Mouse (Mus musculus): ENCODE data around the gene Sapcd2. TPM values are rescaled to one million over a fixed set of nuclear protein-coding genes. Genes with fewer than 3 reads are reported as not detected.

Sapcd2 gene
- polyA plus RNA-seq, 1 experiment from 2014 or later, result 47.2 TPM

GRCm38 (mm10) chr2:25394281-25395221 is 22.4 kb downstream of the Sapcd2 start:
- ATAC-seq (ENCODE audit: low FRiP score, low TSS enrichment), result no peak
- H3K9ac ChIP-seq (ENCODE audit: low read depth, low read length), result no peak overlapping the region
- no peak overlapping the region for H3K4me3 ChIP-seq (ENCODE audit: low read length)
- no peak overlapping the region for H3K4me2 ChIP-seq (replicated peaks; ENCODE audit: low read depth, low read length)
- H3K27me3 ChIP-seq (ENCODE audit: control insufficient read depth, insufficient read depth, low read length), result peaks cover 44% of the 10 kb centered on the region
- 42% methylated on average over 3 of the region's 3 CpGs for WGBS
- H3K4me1 ChIP-seq (ENCODE audit: control insufficient read depth, insufficient read depth, low read length), result peaks cover 17% of the 10 kb centered on the region; the same call in 1 of the 2 replicates
- no peak overlapping the region for H3K27ac ChIP-seq (ENCODE audit: low read depth, low read length)
- no peaks in the 10 kb centered on the region for H3K36me3 ChIP-seq (ENCODE audit: control insufficient read depth, insufficient read depth, low read length)
- no peaks in the 10 kb centered on the region for H3K9me3 ChIP-seq (ENCODE audit: control insufficient read depth, low read length)

GRCm38 (mm10) chr2:25395721-25396596 is 23.8 kb downstream of the Sapcd2 start, which contains the start of gene Entpd2:
TSS of gene Entpd2 (plus strand) at chr2:25395874.
- peak; percentile 51 for ATAC-seq (ENCODE audit: low FRiP score, low TSS enrichment)
- H3K9ac ChIP-seq (ENCODE audit: low read depth, low read length), result peak within 1 kb of the TSS; percentile 7; the same call in 1 of the 2 replicates
- no peak within 1 kb of the TSS for H3K27ac ChIP-seq (ENCODE audit: low read depth, low read length)
- peak within 1 kb of the TSS; percentile 71 for H3K4me2 ChIP-seq (replicated peaks; ENCODE audit: low read depth, low read length)
- H3K4me1 ChIP-seq (ENCODE audit: control insufficient read depth, insufficient read depth, low read length), result peaks cover 17% of the 10 kb centered on the region; the same call in 1 of the 2 replicates
- H3K36me3 ChIP-seq (ENCODE audit: control insufficient read depth, insufficient read depth, low read length), result no peaks in the 10 kb centered on the region
- under 1% methylated on average over 57 of the region's 57 CpGs for WGBS
- H3K9me3 ChIP-seq (ENCODE audit: control insufficient read depth, low read length), result no peaks in the 10 kb centered on the region
- H3K4me3 ChIP-seq (ENCODE audit: low read length), result peak within 1 kb of the TSS; percentile 45
- H3K27me3 ChIP-seq (ENCODE audit: control insufficient read depth, insufficient read depth, low read length), result peaks cover 58% of the 10 kb centered on the region

GRCm38 (mm10) chr2:25396597-25396983 is 24.5 kb downstream of the Sapcd2 start:
- Histone ChIP-seq H3K27me3 (ENCODE audit: control insufficient read depth, insufficient read depth, low read length) (peaks cover 62% of the 10 kb centered on the region), H3K4me3 (ENCODE audit: low read length) (peak overlapping the region; percentile 45; the same call in 1 of the 2 replicates), H3K4me1 (ENCODE audit: control insufficient read depth, insufficient read depth, low read length) (peaks cover 17% of the 10 kb centered on the region; the same call in 1 of the 2 replicates), H3K36me3 (ENCODE audit: control insufficient read depth, insufficient read depth, low read length) (no peaks in the 10 kb centered on the region), H3K9ac (ENCODE audit: low read depth, low read length) (no peak overlapping the region), H3K4me2 (replicated peaks; ENCODE audit: low read depth, low read length) (peak overlapping the region; percentile 71), H3K27ac (ENCODE audit: low read depth, low read length) (no peak overlapping the region), H3K9me3 (ENCODE audit: control insufficient read depth, low read length) (no peaks in the 10 kb centered on the region)
- 27% methylated on average over 3 of the region's 3 CpGs for WGBS
- no peak for ATAC-seq (ENCODE audit: low FRiP score, low TSS enrichment)

GRCm38 (mm10) chr2:25397010-25397409 is 24.9 kb downstream of the Sapcd2 start:
- Histone ChIP-seq H3K9me3 (ENCODE audit: control insufficient read depth, low read length) (no peaks in the 10 kb centered on the region), H3K4me2 (replicated peaks; ENCODE audit: low read depth, low read length) (no peak overlapping the region), H3K36me3 (ENCODE audit: control insufficient read depth, insufficient read depth, low read length) (no peaks in the 10 kb centered on the region), H3K4me3 (ENCODE audit: low read length) (no peak overlapping the region), H3K9ac (ENCODE audit: low read depth, low read length) (no peak overlapping the region), H3K27me3 (ENCODE audit: control insufficient read depth, insufficient read depth, low read length) (peaks cover 65% of the 10 kb centered on the region), H3K27ac (ENCODE audit: low read depth, low read length) (no peak overlapping the region), H3K4me1 (ENCODE audit: control insufficient read depth, insufficient read depth, low read length) (peaks cover 17% of the 10 kb centered on the region; the same call in 1 of the 2 replicates)
- WGBS, result 28% methylated on average over 1 of the region's 1 CpGs
- ATAC-seq (ENCODE audit: low FRiP score, low TSS enrichment), result no peak

GRCm38 (mm10) chr2:25398065-25398464 is 25.9 kb downstream of the Sapcd2 start:
- no peak overlapping the region for H3K4me2 ChIP-seq (replicated peaks; ENCODE audit: low read depth, low read length)
- no peak overlapping the region for H3K4me3 ChIP-seq (ENCODE audit: low read length)
- H3K9me3 ChIP-seq (ENCODE audit: control insufficient read depth, low read length), result no peaks in the 10 kb centered on the region
- H3K36me3 ChIP-seq (ENCODE audit: control insufficient read depth, insufficient read depth, low read length), result no peaks in the 10 kb centered on the region
- no peak overlapping the region for H3K27ac ChIP-seq (ENCODE audit: low read depth, low read length)
- no peak for ATAC-seq (ENCODE audit: low FRiP score, low TSS enrichment)
- no peak overlapping the region for H3K9ac ChIP-seq (ENCODE audit: low read depth, low read length)
- H3K27me3 ChIP-seq (ENCODE audit: control insufficient read depth, insufficient read depth, low read length), result peaks cover 75% of the 10 kb centered on the region
- 91% methylated on average over 7 of the region's 7 CpGs for WGBS
- H3K4me1 ChIP-seq (ENCODE audit: control insufficient read depth, insufficient read depth, low read length), result peaks cover 17% of the 10 kb centered on the region; the same call in 1 of the 2 replicates

GRCm38 (mm10) chr2:25399051-25399450 is 26.9 kb downstream of the Sapcd2 start, which contains the start of gene Npdc1:
TSS of gene Npdc1 (plus strand) at chr2:25399351.
- no peak within 1 kb of the TSS for H3K4me3 ChIP-seq (ENCODE audit: low read length)
- H3K4me2 ChIP-seq (replicated peaks; ENCODE audit: low read depth, low read length), result no peak within 1 kb of the TSS
- no peak within 1 kb of the TSS for H3K9ac ChIP-seq (ENCODE audit: low read depth, low read length)
- ATAC-seq (ENCODE audit: low FRiP score, low TSS enrichment), result no peak
- no peak within 1 kb of the TSS for H3K27ac ChIP-seq (ENCODE audit: low read depth, low read length)
- no peaks in the 10 kb centered on the region for H3K9me3 ChIP-seq (ENCODE audit: control insufficient read depth, low read length)
- 66% methylated on average over 8 of the region's 8 CpGs for WGBS
- no peaks in the 10 kb centered on the region for H3K36me3 ChIP-seq (ENCODE audit: control insufficient read depth, insufficient read depth, low read length)
- H3K27me3 ChIP-seq (ENCODE audit: control insufficient read depth, insufficient read depth, low read length), result peaks cover 80% of the 10 kb centered on the region
- H3K4me1 ChIP-seq (ENCODE audit: control insufficient read depth, insufficient read depth, low read length), result peaks cover 17% of the 10 kb centered on the region; the same call in 1 of the 2 replicates

- peak overlapping the region; percentile 25; the same call in 1 of the 2 replicates for H3K4me2 ChIP-seq (replicated peaks; ENCODE audit: low read depth, low read length)
- H3K27me3 ChIP-seq (ENCODE audit: control insufficient read depth, insufficient read depth, low read length), result peaks cover 70% of the 10 kb centered on the region
- no peak for ATAC-seq (ENCODE audit: low FRiP score, low TSS enrichment)
- no peak overlapping the region for H3K9ac ChIP-seq (ENCODE audit: low read depth, low read length)
- WGBS, result 23% methylated on average over 16 of the region's 16 CpGs
- H3K4me1 ChIP-seq (ENCODE audit: control insufficient read depth, insufficient read depth, low read length), result peaks cover 9% of the 10 kb centered on the region; the same call in 1 of the 2 replicates
- no peaks in the 10 kb centered on the region for H3K36me3 ChIP-seq (ENCODE audit: control insufficient read depth, insufficient read depth, low read length)
- H3K9me3 ChIP-seq (ENCODE audit: control insufficient read depth, low read length), result no peaks in the 10 kb centered on the region
- H3K4me3 ChIP-seq (ENCODE audit: low read length), result no peak overlapping the region
- H3K27ac ChIP-seq (ENCODE audit: low read depth, low read length), result no peak overlapping the region
Measured at GRCm38 (mm10) chr2:25400291-25400690, 28.2 kb downstream of the Sapcd2 start.

GRCm38 (mm10) chr2:25400764-25401163 is 28.6 kb downstream of the Sapcd2 start:
- H3K4me3 ChIP-seq (ENCODE audit: low read length), result no peak overlapping the region

More at GRCm38 (mm10) chr2:25400764-25401163, 28.6 kb downstream of the Sapcd2 start:
- Histone ChIP-seq H3K27me3 (ENCODE audit: control insufficient read depth, insufficient read depth, low read length) (peaks cover 66% of the 10 kb centered on the region), H3K4me2 (replicated peaks; ENCODE audit: low read depth, low read length) (peak overlapping the region; percentile 25; the same call in 1 of the 2 replicates), H3K9me3 (ENCODE audit: control insufficient read depth, low read length) (no peaks in the 10 kb centered on the region), H3K9ac (ENCODE audit: low read depth, low read length) (no peak overlapping the region), H3K36me3 (ENCODE audit: control insufficient read depth, insufficient read depth, low read length) (no peaks in the 10 kb centered on the region), H3K4me1 (ENCODE audit: control insufficient read depth, insufficient read depth, low read length) (0 out of 2 replicates have a peak, but pooled peaks cover 4% of the 10 kb centered on the region), H3K27ac (ENCODE audit: low read depth, low read length) (no peak overlapping the region)
- ATAC-seq (ENCODE audit: low FRiP score, low TSS enrichment), result 0 out of 2 replicates have a peak, but pooled peaks have one; percentile 24
- WGBS, result 3% methylated on average over 17 of the region's 17 CpGs

Data from kidney, embryonic 14.5 days (tissue).